Mouse (Mus musculus) bone marrow, adult 2 months (tissue): ENCODE data around the gene Ect2.

Source experiments
- CTCF ChIP-seq: fragments of 200-500 bp; IDR thresholded peaks from 2 replicates; pipeline ENCODE4 v1.5.1; 2011; ENCODE audit warnings: low read length, control low read depth; ENCODE audit not compliant: control insufficient read depth, insufficient read depth
- POLR2A ChIP-seq: fragments of 200-500 bp; IDR thresholded peaks from 2 replicates; pipeline ENCODE4 v1.6.1; 2011; ENCODE audit warnings: low read depth, mild to moderate bottlenecking, control low read depth, low read length, borderline replicate concordance; ENCODE audit not compliant: control insufficient read depth

- TF ChIP-seq POLR2A (no peak), CTCF (no peak)
Observed at GRCm38 (mm10) chr3:27183601-27184175, 30.0 kb upstream of the Ect2 start.
